Mouse (Mus musculus) brown adipose tissue, adult 24 weeks (tissue): ENCODE measurements around the gene Tmem117. TPM values are rescaled to one million over a fixed set of nuclear protein-coding genes. Genes with fewer than 3 reads are reported as not detected.

Source experiments
- H3K27ac ChIP-seq: fragments of 200-500 bp; replicated peaks from 2 replicates; pipeline ENCODE4 v1.5.1; 2012; ENCODE audit warnings: low read depth, mild to moderate bottlenecking, low read length
- H3K4me1 ChIP-seq: fragments of 200-500 bp; 2 replicates; pipeline ENCODE4 v1.6.1; 2012; ENCODE audit warnings: low read length, mixed read lengths; ENCODE audit not compliant: control insufficient read depth, insufficient read depth, insufficient read length
- H3K4me3 ChIP-seq: fragments of 200-500 bp; 2 replicates; pipeline ENCODE4 v1.5.1; 2012; ENCODE audit warnings: low read depth, mild to moderate bottlenecking, low read length, moderate library complexity; ENCODE audit not compliant: insufficient read depth
- polyA plus RNA-seq: library from polyadenylated mRNA; stranded (reverse); fragments of >200 nt; gene quantifications from 2 replicates; pipeline ENCODE4 v1.2.4, GENCODE M21; 2012; ENCODE audit not compliant: missing spikeins, insufficient read depth, insufficient read length

Gene Tmem117
- polyA plus RNA-seq, 1 experiment = not detected

GRCm38 (mm10) chr15:94861173-94861572, 232.1 kb downstream of the Tmem117 start:
- Histone ChIP-seq H3K4me3 (no peak overlapping the region), H3K4me1 (no peaks in the 10 kb centered on the region), H3K27ac (no peak overlapping the region)

- Histone ChIP-seq H3K4me1 (no peaks in the 10 kb centered on the region), H3K4me3 (no peak overlapping the region)
Measured at GRCm38 (mm10) chr15:94864134-94864533, 235.1 kb downstream of the Tmem117 start.

GRCm38 (mm10) chr15:94868372-94868771, 239.3 kb downstream of the Tmem117 start:
- Histone ChIP-seq H3K4me1 (no peaks in the 10 kb centered on the region), H3K4me3 (no peak overlapping the region), H3K27ac (no peak overlapping the region)

More at GRCm38 (mm10) chr15:94864134-94864533, 235.1 kb downstream of the Tmem117 start:
- no peak overlapping the region for H3K27ac ChIP-seq

- Histone ChIP-seq H3K4me1 (no peaks in the 10 kb centered on the region), H3K4me3 (no peak overlapping the region), H3K27ac (no peak overlapping the region)
Measured at GRCm38 (mm10) chr15:94885026-94885425, 256.0 kb downstream of the Tmem117 start.

GRCm38 (mm10) chr15:94893201-94893600, 264.2 kb downstream of the Tmem117 start:
- Histone ChIP-seq H3K4me3 (no peak overlapping the region), H3K27ac (no peak overlapping the region)

GRCm38 (mm10) chr15:94894086-94894485, 265.1 kb downstream of the Tmem117 start:
- no peak overlapping the region for H3K27ac ChIP-seq

More at GRCm38 (mm10) chr15:94893201-94893600, 264.2 kb downstream of the Tmem117 start:
- no peaks in the 10 kb centered on the region for H3K4me1 ChIP-seq

GRCm38 (mm10) chr15:94895681-94896080, 266.6 kb downstream of the Tmem117 start:
- Histone ChIP-seq H3K4me3 (no peak overlapping the region), H3K4me1 (no peaks in the 10 kb centered on the region), H3K27ac (no peak overlapping the region)

More at GRCm38 (mm10) chr15:94894086-94894485, 265.1 kb downstream of the Tmem117 start:
- no peak overlapping the region for H3K4me3 ChIP-seq
- H3K4me1 ChIP-seq = no peaks in the 10 kb centered on the region

- Histone ChIP-seq H3K4me1 (no peaks in the 10 kb centered on the region), H3K27ac (no peak overlapping the region)
Measured at GRCm38 (mm10) chr15:94903188-94903587, 274.2 kb downstream of the Tmem117 start.

GRCm38 (mm10) chr15:94904672-94905407, 275.8 kb downstream of the Tmem117 start:
- no peak overlapping the region for H3K27ac ChIP-seq
- no peak overlapping the region for H3K4me3 ChIP-seq
- no peaks in the 10 kb centered on the region for H3K4me1 ChIP-seq

More at GRCm38 (mm10) chr15:94903188-94903587, 274.2 kb downstream of the Tmem117 start:
- H3K4me3 ChIP-seq = no peak overlapping the region

- H3K4me3 ChIP-seq = no peak overlapping the region
- H3K4me1 ChIP-seq = no peaks in the 10 kb centered on the region
- no peak overlapping the region for H3K27ac ChIP-seq
Measured at GRCm38 (mm10) chr15:94921672-94922071, 292.6 kb downstream of the Tmem117 start.

- no peaks in the 10 kb centered on the region for H3K4me1 ChIP-seq
- no peak overlapping the region for H3K4me3 ChIP-seq
- H3K27ac ChIP-seq = no peak overlapping the region
Measured at GRCm38 (mm10) chr15:94927986-94928385, 299.0 kb downstream of the Tmem117 start.

GRCm38 (mm10) chr15:94930743-94931142, 301.7 kb downstream of the Tmem117 start:
- H3K4me1 ChIP-seq = no peaks in the 10 kb centered on the region
- no peak overlapping the region for H3K27ac ChIP-seq
- H3K4me3 ChIP-seq = no peak overlapping the region

GRCm38 (mm10) chr15:94933044-94933443, 304.0 kb downstream of the Tmem117 start:
- Histone ChIP-seq H3K4me3 (no peak overlapping the region), H3K27ac (no peak overlapping the region), H3K4me1 (no peaks in the 10 kb centered on the region)

- Histone ChIP-seq H3K27ac (no peak overlapping the region), H3K4me3 (no peak overlapping the region), H3K4me1 (no peaks in the 10 kb centered on the region)
Measured at GRCm38 (mm10) chr15:94933480-94933879, 304.4 kb downstream of the Tmem117 start.

- Histone ChIP-seq H3K27ac (no peak overlapping the region), H3K4me1 (no peaks in the 10 kb centered on the region), H3K4me3 (no peak overlapping the region)
Measured at GRCm38 (mm10) chr15:94941954-94942353, 312.9 kb downstream of the Tmem117 start.

GRCm38 (mm10) chr15:94942465-94942864, 313.4 kb downstream of the Tmem117 start:
- Histone ChIP-seq H3K4me1 (no peaks in the 10 kb centered on the region), H3K27ac (no peak overlapping the region), H3K4me3 (no peak overlapping the region)
